Mouse (Mus musculus) small intestine, adult 2 months (tissue): ENCODE measurements at regions not wholly inside any gene's neighbourhood (a gene's known extent, or its start where the extent isn't known, plus 50 kb on each side); places are given as distances from the start of the nearest gene placed in this dataset.

Experiments
- CTCF ChIP-seq: fragments of 200-500 bp; IDR thresholded peaks from 2 replicates; pipeline ENCODE4 v1.5.1; 2012; ENCODE audit warnings: low read depth, mild to moderate bottlenecking, control low read depth, inconsistent platforms, low read length, moderate library complexity, mixed read lengths; ENCODE audit not compliant: insufficient replicate concordance, insufficient read length; ENCODE audit errors: extremely low read depth
- POLR2A ChIP-seq: fragments of 200-500 bp; IDR thresholded peaks from 2 replicates; pipeline ENCODE4 v1.6.1; 2012; ENCODE audit warnings: low read depth, mild to moderate bottlenecking, control low read depth, inconsistent platforms, low read length, moderate library complexity

DNA sequence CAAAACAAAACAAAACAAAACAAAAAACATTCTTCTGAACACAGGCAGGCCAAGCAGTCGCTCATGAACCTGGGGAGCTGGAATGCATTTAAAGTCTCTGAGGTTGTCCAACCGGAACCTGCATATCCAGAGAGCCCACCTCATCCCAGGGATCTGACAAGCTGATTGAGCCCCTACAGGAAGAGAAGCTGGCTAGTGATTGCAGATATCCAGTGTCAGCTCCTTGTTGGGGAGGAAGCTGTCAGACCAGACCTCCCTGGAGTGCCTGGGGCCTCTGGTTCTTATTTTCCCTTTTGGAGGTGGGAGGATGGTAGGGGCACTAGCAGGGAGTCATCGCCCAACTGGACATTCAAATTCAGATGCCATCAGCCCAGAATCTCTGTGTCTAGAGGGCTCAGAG, 119.4 kb upstream of the Prr23a1 start:
- TF ChIP-seq CTCF, result no peak
- TF ChIP-seq POLR2A, result no peak
